Mouse (Mus musculus): ENCODE data around the gene Kcnip2.

The Kcnip2 gene

GRCm38 (mm10) chr19:45780350-45780915 is 35.4 kb downstream of the Kcnip2 start:
- no peak for DNase-seq (ENCODE audit: low spot score)

DNA sequence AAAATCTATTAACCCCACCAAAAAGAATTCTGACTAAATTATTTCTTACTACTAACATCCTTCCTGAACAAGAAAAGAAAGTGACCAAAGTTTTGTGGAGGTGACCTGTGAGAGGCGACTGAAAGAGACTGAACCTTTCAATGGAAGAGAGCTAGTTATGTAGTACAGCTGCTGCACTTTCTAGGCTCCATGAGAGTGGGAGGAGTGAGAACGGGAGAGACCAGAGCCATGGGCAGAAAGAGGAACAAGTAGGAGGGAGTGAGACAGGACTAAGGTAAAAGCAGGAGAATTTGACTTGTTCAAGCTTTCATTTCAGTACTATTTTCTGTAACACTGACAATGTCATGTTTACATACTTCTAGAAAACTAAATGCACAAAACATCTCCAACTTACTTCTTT is 40.4 kb downstream of the Kcnip2 start:
- DNase-seq (ENCODE audit: low spot score), result no peak

DNA sequence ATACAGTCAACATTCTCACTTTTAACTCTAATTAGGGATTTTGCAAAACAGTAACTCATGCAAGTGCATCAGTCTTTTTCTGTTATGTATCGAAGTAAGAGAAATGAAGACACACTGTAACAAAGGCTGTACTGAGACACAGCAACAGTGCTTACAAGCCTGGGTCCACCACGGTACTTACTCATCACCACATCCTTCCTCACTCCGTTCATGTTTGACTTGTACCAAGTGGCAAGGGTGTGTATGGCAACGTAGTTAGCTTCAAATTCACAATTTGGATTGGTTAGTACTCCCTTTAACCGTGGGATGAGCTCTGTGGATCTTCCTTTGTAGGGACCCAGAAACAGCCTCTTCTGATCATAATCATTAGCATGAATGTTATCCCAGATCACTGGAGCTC is 44.4 kb downstream of the Kcnip2 start:
- DNase-seq (ENCODE audit: low spot score), result no peak

GRCm38 (mm10) chr19:45760810-45761209 is 55.1 kb downstream of the Kcnip2 start:
- DNase-seq (ENCODE audit: low spot score), result no peak

GRCm38 (mm10) chr19:45758671-45759070 is 57.2 kb downstream of the Kcnip2 start:
- DNase-seq (ENCODE audit: low spot score), result no peak

- no peak for DNase-seq (ENCODE audit: low spot score)
Measured at GRCm38 (mm10) chr19:45753551-45753950, 62.3 kb downstream of the Kcnip2 start.

- DNase-seq (ENCODE audit: low spot score), result no peak
Measured at GRCm38 (mm10) chr19:45751881-45752280, 64.0 kb downstream of the Kcnip2 start.

DNA sequence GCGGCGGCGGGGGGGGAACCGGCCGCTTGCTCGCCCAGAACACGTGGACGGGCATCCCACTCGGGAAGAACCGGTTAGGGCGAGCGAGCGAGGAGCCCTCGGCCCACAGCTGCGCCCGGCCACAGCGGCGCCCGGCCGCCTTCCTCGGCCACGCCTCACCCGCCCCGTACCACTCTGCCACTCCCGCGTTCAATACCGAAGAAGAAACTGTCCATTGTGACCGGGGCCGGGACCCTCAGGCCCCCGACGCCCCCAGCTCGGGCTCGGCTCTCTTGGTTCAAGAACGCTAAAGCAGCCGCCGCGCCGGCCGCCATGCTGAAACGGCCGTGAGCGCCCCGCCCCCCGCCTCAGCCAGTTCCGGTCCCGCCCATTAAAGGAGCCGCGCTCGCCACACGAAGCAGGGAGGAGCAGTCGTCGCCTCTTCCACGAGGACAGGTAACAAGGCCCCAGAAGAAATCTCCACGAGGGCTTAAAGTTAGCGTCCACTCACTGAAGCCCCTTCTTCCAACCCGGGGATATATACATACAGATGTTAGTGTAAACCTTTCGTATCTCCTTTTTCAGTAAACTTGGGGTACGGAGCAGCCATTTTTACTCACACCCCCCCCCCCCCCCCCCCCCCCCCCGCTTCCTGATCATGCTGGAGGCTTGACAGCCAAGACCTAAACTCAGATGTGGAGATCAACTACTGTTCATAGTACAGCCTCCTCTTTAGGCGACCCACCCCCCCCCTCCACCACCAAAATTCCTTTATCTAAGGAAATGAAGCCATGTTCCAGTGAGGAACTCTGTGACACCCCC is 66.4 kb downstream of the Kcnip2 start, which contains the start of gene Npm3:
TSS of gene Npm3 (minus strand) at position 349 of the 801 bp plus-strand sequence.
- DNase-seq (ENCODE audit: low spot score), result peak; percentile 81

GRCm38 (mm10) chr19:45748691-45749242 is 67.1 kb downstream of the Kcnip2 start:
- DNase-seq (ENCODE audit: low spot score), result no peak

GRCm38 (mm10) chr19:45748206-45748605 is 67.7 kb downstream of the Kcnip2 start:
- no peak for DNase-seq (ENCODE audit: low spot score)

GRCm38 (mm10) chr19:45747028-45747867 is 68.6 kb downstream of the Kcnip2 start:
- peak; percentile 79 for DNase-seq (ENCODE audit: low spot score)

DNA sequence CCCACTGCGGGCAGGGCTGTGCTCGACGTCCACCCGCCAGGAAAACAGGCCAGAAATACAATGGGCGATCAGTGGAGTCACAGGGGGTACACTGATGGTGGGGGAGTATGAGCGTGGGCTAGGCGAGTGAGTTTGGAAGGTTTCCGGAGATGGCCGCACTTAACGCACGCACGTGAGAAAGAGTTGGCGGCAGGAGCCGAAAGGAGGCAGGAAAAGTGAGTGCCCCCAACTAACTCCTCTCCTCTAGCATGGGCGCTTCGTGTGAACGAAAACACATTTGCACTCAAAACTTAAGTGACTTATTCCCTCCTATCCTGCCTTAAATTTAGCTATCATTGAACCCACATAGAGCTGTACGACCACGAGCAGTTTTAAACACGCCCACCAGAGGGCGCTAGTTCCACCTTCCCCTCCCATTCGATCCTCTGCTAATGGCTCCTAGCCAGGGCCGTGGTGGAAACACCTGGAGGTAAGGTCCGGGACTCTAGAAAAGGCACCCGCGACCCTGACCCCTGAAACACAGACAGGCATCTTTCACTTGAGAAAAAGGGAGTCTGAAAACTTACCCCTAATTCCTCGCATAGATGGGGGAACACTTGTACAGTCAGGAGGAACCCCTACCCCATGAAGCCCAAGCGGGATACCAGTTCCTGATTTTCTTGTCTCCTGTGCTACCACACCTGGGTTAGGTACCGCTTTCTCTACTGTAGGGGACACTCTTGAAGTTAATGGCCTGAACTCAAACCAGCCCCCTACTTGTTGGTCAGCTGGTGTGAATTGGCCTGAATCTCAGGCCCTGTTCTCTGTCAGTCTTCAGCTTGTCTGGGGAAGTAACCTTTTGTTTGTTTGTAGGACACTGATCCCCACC is 69.5 kb downstream of the Kcnip2 start:
- no peak for DNase-seq (ENCODE audit: low spot score)

DNA sequence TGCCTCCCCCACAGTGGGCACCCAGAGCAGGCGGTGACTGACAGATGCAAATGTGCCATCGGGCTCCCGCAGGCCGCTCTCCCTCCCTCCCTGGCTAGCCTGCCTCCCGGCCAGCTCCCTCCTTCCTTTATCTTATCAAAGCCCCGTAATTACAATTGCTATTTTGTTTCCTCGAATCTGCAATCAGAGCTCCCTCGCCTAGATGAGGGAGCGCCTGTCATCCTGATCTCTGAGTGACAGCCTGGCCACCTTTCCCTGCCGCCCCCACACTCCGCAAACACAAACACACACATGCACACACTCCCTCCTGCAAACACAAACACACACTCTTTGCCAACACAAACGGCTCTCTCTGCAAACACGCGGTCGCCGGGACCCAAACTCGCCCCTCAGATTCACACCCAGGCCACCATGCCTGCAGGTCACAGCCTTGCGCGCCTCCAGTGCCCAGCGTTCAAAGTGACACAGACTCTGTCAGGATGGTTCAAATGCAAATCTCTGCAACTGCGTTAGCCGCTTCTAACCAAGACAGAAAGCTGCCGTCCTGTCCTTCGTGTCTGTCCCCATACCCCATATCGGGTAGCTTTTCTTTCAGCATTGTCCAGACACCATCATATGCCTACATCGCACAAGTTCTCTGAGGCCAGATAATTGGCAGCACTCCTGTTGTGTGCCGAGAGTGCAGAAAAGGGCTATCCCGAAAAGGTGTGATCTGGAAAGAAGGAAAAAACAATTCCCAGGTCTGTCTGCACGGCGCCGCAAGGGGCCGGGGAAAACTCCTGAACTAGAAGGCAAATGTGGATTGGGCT is 70.3 kb downstream of the Kcnip2 start:
- DNase-seq (ENCODE audit: low spot score), result no peak

GRCm38 (mm10) chr19:45743619-45744018 is 72.2 kb downstream of the Kcnip2 start:
- no peak for DNase-seq (ENCODE audit: low spot score)

- DNase-seq (ENCODE audit: low spot score), result no peak
Measured at GRCm38 (mm10) chr19:45742984-45743575, 72.8 kb downstream of the Kcnip2 start.

- no peak for DNase-seq (ENCODE audit: low spot score)
Measured at GRCm38 (mm10) chr19:45742218-45742983, 73.5 kb downstream of the Kcnip2 start, which contains the start of gene Fgf8. Gene Fgf8 (minus strand): TSS chr19:45742915.

All from ovary, postnatal 10 days (tissue).